Mouse (Mus musculus): ENCODE measurements at regions not wholly inside any gene's neighbourhood (a gene's known extent, or its start where the extent isn't known, plus 50 kb on each side); places are given as distances from the start of the nearest gene placed in this dataset.

- no peak for TF ChIP-seq CTCF (IDR thresholded peaks at IDR 0.05; ENCODE audit: extremely low read depth, insufficient read depth, insufficient read length, insufficient replicate concordance)
- TF ChIP-seq POLR2A (IDR thresholded peaks at IDR 0.05; ENCODE audit: low read depth, low read length) = no peak
These were observed 250.9 kb upstream of the Dio3 start for GRCm38 (mm10) chr12:110027976-110028375.
